Mouse (Mus musculus) mature B cell (primary cell): Measurements from ENCODE around the gene Wnt11.

Source experiments
- in situ Hi-C: fragments of 300-500 bp; cut with MboI; formaldehyde crosslinking; loops from 2 replicates; pipeline ENCODE4 v1.14.3; 2019

Gene Wnt11

DNA sequence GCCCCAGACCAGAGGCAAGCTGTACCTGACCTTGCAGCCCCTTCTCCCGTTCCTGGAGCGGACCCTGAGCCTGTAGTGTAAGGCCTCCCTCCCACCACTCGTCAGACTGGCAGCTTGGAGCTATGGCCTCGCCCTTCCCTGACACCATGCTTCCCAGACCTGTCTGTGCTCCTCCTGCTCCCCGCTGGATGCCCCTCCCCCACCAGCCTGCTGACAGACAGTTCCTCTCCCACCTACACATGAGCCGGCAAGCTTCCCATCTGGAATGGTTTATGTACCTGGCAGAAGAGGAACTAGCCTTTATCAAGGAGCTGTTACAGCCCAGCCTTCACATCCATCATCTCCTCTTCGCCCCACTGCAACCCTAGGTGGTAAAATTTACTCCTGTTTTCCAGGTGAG is 6.0 kb upstream of the Wnt11 start:
- in situ Hi-C loops, result no loop called here

DNA sequence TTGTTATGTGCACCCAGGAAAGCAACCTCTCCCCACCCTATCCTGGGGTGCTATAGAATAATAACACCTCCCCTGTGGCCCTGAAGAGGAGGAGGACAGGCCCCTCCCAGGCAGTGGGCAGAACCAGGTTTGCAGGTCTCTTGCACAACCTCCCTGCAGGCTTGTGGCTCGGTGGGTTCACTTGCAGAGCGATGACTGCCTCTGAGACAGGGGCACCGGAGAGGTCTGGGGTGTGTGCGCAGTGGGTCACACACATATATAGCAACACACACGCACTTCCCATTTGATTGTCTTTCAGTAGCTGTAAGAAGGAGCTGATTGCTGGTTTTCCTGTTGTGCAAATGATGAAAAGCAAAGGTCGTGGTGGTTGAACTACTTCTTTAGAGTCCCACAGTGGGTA is 3.6 kb upstream of the Wnt11 start:
- in situ Hi-C loops, result no loop called here

DNA sequence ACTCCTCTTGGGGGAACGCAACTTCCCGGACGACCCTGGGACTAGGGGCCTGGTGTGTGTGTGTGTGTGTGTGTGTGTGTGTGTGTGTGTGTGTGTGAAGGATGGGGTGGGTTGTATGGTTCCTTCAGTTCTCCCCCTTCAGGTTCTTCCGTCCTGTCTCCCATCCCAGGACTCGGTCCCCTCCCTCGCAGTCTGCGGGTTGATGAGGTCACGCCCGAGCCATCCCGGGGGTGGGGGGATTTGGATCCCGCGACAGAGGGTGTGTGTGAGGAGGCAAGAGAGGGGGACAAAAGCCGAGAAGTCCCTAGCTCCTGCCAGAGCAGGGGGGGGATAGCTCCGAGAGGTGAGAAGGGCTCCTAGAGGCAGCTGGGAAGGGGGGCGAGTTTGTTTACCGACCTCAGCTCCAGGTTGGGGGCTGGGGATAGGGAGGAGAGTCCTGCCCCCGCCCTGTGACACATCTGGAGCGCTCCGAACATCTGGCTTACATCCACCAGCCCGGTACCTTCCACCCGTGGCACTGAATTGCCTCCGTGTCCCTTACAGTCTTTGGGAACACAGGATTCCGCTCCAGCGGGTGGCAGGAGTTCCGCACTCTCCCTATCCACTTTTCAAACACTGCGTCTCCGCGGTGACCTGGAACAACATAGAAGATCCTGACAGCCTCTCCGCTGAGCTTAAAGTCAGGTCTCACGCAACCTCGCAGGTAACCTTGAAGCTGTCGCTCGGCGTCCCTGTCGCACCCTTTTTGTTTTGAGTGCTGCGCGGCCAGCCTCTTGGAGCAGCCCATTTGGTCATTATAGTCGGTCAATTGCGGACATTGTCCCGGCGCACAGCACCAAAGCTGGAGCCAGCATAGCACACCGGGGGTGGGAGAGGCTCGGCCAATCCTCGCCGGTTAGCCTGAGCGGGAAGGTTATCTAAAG is 868 bp downstream of the Wnt11 start:
- in situ Hi-C loops, result no loop called here

DNA sequence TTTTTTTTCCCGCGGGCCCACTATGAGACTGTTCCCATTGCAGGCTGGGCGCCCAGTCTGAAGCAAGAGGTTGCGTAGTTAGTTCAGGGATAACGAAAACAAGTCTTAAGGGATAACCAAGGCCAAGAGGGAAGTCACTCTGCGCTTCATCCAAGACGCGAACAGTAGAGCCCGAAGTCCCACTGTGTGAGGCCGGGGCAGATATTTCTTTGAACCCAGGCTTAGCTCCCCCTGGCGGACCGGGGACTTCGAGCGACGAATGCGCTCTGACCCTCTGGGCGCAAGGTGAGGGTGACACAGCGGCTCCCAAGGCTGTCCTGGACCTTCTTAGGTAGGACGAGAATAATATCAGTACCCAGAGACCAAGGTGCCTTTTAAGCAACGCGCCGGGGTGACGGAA is 1.7 kb downstream of the Wnt11 start:
- in situ Hi-C loops, result no loop called here

DNA sequence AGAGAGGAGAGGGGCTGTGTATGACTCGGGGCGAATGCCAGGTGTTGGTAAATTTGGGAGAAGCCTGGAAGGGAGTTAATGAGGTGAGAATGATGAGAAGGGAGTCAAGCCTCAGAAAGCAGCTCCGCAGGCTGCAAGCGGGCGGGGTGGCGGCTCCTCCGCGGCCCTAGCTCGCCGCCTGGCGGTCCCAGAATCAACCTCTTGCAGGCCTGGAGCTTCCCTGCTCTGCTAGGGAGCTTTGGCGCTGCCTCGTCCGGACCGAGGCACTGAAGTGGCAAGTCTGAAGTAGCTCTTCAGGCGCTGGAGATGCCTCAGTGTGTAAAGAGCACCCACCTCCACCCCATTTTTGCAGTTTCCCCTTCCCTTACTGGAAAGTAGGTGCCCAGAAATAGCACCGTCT is 3.0 kb downstream of the Wnt11 start:
- in situ Hi-C loops, result no loop called here

DNA sequence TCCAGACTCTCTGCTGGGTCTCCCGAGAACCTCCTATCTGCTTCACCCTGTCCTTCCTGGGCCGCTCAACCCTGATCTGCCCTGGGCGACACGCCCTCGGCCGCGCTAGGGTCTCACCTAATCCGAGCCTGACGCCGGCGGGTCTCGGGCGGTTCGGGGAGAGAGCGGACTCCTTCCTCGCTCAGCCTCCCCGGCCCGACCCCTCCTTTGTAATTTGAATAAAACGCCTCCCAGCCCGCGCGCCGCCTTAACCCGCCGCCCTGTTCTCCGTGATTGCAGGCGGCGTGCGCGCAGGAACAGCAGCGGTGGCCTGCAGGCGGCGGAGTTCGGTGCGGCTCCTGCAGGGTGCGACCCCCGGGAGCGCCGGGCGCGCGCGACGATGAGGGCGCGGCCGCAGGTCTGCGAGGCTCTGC is 3.8 kb downstream of the Wnt11 start:
- in situ Hi-C loops, result no loop called here

DNA sequence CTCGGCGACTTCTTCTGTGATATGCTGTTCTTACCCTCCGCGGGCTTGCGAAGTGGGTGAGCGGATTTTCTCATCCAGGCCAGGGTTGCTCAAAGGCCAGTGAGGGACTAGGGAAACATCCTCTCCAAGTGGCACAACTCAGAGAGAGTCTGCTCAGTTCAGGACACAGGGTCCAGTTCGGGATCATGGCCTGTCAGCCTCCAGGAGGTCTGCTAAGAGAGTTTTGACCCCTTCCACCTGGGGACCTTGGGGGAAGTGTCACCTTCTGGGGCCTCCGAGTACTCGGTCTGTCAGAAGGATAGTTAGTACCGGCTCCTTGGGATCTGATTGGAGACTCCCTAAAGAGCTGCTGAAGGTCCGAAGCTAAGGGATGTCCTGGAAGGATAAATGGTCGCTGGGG is 4.4 kb downstream of the Wnt11 start:
- in situ Hi-C loops, result no loop called here

DNA sequence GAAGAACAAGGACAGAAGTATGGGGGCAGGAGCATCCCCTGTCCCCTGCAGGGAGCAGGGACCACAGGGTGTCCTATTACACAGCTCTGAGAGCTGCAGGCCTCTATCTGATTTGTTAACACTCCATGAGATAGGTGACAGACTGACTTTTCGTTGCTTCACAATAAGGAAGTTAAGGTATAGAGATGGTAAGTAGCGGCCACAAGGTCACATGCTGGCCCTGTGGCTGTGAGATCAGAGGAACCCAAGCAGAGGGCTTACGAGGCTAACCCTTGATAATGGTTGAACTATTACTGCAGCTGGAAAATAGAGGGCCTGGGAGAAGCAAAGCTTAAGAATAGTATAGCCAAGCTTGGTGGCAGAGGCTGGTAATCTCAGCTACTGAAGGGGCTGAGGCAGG is 5.9 kb downstream of the Wnt11 start:
- in situ Hi-C loops, result no loop called here

DNA sequence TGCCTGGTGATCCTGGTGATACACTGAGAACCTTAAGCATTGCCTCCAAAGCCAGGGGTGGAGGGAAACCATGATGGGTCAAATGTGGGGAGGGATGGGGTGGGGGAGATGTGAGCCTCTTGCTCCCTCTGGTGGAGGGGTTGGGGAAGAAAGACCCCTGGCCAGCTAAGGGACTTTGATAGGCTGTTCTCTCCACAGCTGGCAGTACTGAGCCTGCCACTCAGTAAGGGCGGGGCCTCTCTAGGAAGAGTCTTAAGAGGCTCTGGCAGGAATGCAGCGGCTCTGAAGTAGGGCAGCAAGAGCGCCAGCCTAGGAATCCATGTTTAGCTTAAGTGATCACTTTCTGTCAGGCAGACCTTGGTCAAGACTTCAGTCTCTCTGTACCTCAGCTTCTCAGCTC is 6.9 kb downstream of the Wnt11 start:
- in situ Hi-C loops, result no loop called here

DNA sequence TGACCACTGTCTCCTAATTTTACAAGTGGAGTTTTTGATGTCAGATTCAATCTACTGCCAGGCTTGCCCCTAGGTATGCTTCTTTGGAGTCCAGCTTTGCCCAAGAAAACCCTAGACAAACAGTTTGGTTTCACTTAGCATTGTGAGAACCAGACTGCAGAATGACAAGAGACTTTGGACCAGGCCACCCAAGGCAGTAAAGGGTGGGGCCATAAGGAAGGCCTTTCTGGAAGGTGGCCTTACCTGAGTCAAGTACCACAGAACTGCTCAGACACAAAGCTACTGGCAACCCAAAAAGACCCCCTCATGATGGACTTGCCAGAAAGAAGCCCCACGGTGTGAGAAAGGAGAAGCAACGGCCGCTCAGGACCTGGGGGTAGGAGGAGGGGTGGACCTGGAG is 8.1 kb downstream of the Wnt11 start:
- in situ Hi-C loops, result no loop called here

DNA sequence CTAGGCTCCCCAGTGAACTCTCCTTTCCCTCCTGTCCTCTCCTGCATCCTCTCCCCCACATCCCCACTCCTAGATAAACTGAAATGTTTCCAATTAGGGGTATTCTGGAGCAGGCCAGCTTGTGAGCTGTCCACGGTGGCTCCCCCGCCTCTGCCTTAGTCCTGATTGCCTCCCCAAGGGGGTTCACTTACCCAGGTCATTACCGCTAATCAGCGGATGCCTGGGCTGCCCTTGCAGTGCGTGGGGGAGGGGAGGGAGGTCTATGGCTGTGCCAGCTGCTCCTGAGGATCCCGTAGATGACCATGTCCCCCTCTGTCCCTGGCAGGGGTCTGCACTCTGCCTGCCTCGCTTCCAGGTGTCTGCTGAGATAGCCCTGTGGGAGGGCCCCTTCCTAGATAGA is 8.7 kb downstream of the Wnt11 start:
- in situ Hi-C loops, result no loop called here

DNA sequence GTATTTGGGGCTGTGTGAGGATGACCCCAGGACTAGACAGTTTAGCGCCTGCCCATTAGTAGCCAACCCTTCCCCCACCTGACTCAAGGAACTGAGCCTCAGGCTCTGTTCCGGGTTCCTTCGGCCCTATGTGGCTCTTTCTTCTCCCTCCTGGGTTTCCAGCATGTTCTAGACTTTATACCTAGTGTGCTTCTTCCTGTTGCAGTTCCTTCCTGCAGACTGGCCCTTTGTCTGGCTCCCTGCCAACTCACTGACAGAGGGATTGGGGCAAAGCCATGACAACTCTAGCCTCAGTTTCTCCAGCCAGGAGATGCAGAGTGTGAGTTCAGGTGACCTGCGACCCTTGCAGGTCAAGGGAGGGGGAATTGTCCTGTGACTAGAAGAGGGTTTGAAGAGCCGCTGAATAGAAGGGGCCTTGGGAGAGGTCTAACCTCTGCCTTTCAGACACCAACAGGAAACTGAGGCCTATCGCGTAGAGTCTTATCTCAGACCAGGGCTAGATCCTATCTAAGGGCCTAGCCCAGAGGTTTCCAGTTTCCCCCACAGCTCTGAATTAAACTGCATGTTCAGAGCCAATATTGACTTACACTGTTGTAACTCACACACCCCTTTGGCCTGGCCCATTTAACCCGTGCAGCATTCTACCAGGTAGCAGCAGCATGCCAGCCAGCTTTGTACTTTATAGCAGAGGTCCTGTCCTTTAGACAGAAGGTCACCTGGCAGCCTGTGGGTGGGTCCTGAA is 14.2 kb downstream of the Wnt11 start:
- in situ Hi-C loops, result no loop called here

DNA sequence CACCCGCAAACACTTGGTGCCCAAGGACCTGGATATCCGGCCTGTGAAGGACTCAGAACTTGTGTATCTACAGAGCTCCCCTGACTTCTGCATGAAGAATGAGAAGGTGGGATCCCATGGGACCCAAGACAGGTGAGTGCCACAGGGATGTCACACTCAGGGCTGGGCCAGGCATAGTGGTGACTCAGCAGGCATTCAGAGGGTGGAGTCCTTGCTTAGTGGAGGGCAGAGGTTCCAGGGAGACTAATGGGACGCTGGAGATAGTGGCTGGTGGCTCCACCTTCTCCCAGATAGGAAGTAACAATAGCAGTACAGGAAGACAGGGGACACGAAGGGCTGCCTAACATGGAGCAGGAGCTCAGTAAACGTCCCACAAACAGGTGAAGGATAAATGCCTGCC is 15.5 kb downstream of the Wnt11 start:
- in situ Hi-C loops, result no loop called here

DNA sequence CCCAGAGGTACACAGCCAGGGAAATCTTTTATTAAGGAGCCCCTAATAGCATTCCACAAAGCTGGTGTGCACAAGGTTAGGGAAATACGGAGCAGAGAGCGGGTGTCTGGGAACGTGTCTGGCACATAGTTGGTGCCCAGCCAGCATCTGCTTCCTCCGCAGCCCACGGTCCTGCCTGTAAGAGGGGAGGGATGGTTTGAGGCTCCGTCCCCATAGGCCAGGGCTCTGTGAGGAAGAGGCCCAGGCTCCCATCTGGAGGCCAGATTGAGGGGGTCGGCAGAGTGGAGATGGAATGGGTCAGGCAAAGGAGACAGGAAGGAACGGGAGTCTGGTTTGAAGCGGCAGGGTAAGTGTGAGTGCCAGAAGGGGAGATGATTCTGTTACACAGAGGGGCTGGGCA is 16.3 kb downstream of the Wnt11 start:
- in situ Hi-C loops, result no loop called here

DNA sequence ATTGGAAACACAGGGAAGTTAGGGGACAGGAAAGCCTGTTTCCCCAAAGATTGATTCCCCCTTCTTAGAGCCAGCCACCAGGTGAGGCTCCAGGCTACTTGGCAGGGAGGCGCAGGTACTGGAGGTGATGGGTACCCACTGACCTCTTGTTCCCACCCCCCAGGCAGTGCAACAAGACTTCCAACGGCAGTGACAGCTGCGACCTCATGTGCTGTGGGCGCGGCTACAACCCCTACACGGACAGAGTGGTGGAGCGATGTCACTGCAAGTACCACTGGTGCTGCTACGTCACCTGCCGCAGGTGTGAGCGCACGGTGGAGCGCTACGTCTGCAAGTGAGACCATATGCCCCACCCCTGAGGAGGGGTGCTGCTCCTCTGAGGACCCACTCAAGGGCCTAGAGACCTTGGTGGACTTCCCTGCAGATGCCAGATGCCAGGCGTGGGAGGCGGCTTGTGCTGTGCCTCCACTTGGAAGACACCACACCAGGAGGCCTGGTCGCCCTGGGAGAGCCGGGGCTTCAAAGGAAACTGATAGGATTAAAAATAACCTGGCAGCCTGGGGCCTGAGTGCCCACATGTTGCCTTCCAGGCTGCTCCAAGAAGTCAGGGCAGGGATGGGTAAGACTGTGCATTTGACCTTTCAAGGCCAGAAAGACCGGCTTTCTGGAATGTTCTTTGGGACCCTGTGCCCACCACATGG is 18.2 kb downstream of the Wnt11 start:
- in situ Hi-C loops, result no loop called here

DNA sequence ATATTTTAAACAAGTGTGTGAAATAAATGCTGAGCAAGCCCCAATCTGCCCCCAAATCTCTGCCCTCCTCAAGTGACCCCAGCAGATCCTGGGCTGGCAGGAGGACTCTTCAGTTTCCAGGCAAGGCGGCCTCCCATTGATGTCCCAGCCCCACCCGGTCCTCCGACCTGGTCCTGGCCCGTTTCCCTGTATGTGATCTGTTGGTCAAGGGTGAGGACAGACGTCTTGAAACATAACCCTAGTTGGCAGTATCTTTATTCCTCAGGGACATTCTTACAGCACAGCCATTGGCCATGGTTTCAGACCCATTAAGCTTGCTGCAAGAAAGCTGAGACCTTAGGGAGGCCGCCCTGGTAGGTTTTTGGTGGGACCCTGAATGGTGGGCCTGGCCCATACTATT is 18.9 kb downstream of the Wnt11 start:
- in situ Hi-C loops, result no loop called here

DNA sequence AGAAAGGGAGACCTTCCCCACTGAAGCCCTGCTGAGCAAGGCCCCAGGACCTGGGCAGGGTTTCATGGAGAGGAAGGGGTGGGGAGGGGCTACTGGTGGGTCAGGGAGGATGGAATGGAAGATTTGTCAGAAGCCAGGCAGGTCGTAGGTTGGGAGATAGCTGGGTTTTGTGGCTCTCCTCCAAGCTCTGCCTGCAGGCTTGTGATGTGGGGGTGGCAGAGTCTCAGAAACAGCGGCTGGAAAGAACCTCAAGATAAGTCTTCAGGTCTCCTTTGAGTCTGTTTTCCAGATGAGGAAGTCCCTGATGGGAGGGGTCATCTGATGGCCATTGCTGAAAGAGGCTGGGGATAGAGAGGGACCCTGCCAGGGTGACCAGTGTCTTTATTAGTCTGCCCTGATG is 20.5 kb downstream of the Wnt11 start:
- in situ Hi-C loops, result no loop called here

DNA sequence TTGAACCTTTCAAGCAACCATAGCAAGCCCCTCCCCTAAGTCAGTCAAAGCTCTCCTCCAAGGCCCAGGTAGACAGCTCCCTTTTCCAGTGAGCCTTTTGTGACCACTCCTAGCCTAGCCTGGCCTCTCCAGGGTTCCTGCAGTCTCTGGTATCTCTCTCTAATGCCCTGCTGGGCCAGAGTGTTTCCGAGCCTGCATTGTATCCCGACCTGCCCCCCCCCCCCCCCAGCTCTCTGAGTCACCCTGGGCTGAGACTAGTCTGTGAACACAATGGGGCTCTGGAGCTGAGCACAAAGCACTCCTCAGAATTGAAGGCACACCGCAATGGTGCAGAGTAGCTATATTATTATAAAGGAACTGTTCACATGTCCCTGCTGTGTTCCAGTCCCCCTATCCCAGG is 21.2 kb downstream of the Wnt11 start:
- in situ Hi-C loops, result no loop called here

DNA sequence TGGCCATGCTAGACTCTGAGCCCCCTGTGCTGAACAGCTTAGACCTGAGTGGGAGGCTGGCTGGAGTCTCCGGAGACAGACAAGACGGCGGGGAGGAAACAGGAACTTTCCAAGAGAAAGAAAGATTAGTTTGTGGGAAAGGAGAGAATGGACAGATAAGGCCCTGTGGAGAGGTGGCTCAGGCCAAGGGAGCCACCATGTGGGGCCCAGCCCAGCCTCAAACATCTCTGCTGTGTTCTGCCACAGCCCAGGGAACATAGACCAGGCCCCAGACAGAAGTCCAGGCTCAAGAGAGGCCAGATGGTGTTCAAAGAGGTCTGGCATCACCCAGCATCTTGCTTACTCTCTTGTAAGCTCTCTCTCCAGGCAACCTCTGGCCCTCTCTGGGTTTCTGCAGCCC is 22.2 kb downstream of the Wnt11 start:
- in situ Hi-C loops, result no loop called here

DNA sequence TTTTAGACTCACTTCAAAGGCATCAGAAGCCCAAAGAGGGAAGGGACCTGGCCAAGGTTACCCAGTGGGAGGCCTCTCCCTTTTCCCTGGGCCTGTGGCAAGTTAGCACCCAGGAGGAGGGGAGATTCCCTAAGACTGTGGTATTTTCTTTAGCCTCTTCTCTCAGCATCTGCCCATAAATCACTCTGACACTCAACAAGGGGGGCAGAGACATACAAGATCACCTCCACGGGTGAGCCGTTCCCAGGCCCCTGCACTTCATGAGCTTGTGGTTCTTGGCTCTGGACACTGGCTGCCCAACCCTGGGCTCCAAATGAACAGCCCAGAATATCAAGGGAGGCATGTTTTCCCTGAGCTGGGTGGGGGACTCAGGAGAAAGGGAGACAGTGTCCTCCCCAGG is 26.1 kb downstream of the Wnt11 start:
- in situ Hi-C loops, result no loop called here

DNA sequence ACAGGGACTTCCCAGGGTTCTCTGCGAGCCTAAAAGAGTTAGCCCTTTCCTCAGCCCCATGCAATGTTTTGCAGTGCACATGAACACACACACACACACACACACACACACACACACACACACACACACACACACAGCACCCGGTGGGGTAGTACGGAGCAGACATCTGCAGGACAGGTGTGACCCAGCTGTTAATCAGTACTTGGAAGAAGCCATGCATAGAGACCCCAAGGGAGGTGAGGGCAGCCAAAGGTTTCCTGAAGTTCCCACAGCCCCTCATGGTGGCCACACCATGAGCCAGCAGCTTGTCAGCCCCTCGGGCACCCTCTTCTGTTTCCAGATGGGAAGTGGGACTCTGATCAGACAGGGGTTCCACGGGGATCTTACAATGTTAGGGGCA is 28.1 kb downstream of the Wnt11 start:
- in situ Hi-C loops, result no loop called here

DNA sequence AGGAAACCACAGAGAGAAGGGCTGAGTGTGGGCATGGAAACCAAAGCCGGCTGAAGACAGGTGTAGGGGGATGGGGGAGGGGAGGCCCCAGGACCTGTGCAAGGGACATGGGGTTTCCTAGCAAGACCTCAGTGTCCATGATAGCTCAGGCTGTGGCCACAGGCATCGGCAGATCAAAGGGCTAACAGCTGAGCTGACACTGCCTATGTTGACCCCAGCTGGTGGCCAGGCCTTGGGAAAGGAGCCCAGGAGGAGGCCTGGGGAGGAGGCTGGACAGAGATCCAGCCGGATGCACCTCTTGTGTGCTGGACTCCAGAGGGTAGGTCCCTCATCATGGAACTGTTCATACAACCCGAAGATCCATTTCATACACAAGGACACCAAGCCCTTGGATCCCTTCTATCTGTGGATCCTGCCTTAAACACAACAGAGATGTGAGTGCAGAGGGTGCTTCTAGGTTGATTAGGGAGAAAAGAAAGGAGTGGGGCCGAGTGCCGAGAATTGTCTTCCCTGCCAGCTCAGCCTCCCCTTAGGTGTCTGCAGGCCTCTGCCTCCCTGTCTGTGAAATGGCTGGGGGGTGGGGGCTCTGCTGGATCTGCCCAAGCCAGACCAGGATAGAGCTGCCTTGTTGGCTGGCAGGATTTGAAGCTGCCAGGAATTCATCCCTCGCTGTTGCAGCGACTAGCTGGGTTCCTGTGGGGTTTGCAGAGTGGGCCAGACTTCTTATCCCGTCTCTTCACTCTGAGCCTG is 29.2 kb downstream of the Wnt11 start:
- in situ Hi-C loops, result no loop called here
